In the genomic region with DNA sequence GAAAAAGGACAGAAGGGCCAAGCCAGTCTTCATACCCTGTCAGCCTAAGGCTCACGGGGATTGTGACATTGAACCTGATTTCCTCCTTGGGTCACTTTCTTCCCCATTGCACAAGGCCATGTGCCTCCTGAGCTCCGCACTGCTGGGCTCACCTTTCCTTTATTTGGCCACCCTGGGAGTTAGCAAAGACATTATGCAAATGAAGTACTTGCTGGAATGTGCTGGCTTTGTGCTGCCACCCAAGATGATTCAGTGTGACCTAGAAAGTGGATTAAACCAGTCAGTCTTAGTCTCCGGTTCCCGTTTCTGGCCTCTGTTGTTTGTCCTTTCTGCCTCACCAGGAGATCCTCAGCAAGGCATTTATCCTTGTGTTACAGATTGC, we compare ENCODE assay signal across 9 mouse cellular contexts. TPM values are rescaled to one million over a fixed set of nuclear protein-coding genes. Genes with fewer than 3 reads are reported as not detected.
A peak's percentile ranks its signal among the peaks of the same experiment; 100 is the strongest.
DNase-seq lines count a peak whose midpoint lies in the region; ATAC-seq and TF ChIP-seq lines count a peak whose summit lies in the region.
"Had no signal": no experiment of that assay in that cellular context is flagged by ENCODE, and none has a peak within 500 bp of the region (broad histone marks: within the 10 kb centered on the region; RNA-seq: fewer than 3 reads in every experiment).

No protein-coding gene starts in this region.

- H3K4me1 ChIP-seq in kidney, adult 2 months (ENCODE audit: control insufficient read depth, insufficient read depth, low read length) = peaks cover 8% of the 10 kb centered on the region; the same call in 1 of the 2 replicates
- H3K4me1 ChIP-seq: embryonic facial prominence, embryonic 12.5 days had no signal

- TF ChIP-seq CTCF in layer of hippocampus, adult 2 months (conservative IDR thresholded peaks at IDR 0.05) = no peak
- TF ChIP-seq CTCF in kidney, adult 2 months (conservative IDR thresholded peaks at IDR 0.05; ENCODE audit: insufficient read depth, insufficient read length, low read depth, low read length) = no peak

- 35% methylated on average over 4 of the region's 4 CpGs for WGBS in kidney, adult 2 months

- DNase-seq in layer of hippocampus, adult 2 months (ENCODE audit: low spot score in 2 of 2) = no peak
- DNase-seq in layer of hippocampus, postnatal 36 days = no peak
- DNase-seq in R1 (ENCODE audit: low read depth, low spot score) = peak; percentile 98
- peak; percentile 84 for DNase-seq in kidney, adult 2 months
- DNase-seq in thymus, postnatal 25 days = no peak
- DNase-seq: cerebellum, adult 9-10 months had no signal

- no peak for TF ChIP-seq POLR2A in kidney, adult 2 months (IDR thresholded peaks at IDR 0.05; ENCODE audit: low read depth, low read length)

- H3K4me3 ChIP-seq in layer of hippocampus, adult 2 months = no peak overlapping the region
- no peak overlapping the region for H3K4me3 ChIP-seq in kidney, adult 2 months (ENCODE audit: insufficient read depth, low read depth, low read length)
- H3K4me3 ChIP-seq: embryonic facial prominence, embryonic 12.5 days had no signal

- no peaks in the 10 kb centered on the region for H3K27me3 ChIP-seq in kidney, adult 2 months (replicated peaks; ENCODE audit: control insufficient read depth, insufficient read depth, low read length)
- H3K27me3 ChIP-seq: embryonic facial prominence, embryonic 12.5 days had no signal

- ATAC-seq in megakaryocyte progenitor cell, adult 5-6 weeks (replicated peaks; ENCODE audit: poor library complexity) = peak; percentile 41
- no peak for ATAC-seq in monocyte, adult 5-6 weeks (replicated peaks; ENCODE audit: insufficient number of reproducible peaks, low FRiP score, low TSS enrichment, poor library complexity, severe bottlenecking)

- H3K36me3 ChIP-seq in kidney, adult 2 months (ENCODE audit: control insufficient read depth, insufficient read depth, low read length) = no peaks in the 10 kb centered on the region
- H3K36me3 ChIP-seq: embryonic facial prominence, embryonic 12.5 days had no signal

- H3K27ac ChIP-seq in layer of hippocampus, adult 2 months = 0 out of 2 replicates have a peak overlapping the region, but pooled peaks have one; percentile 10
- peak overlapping the region; percentile 98 for H3K27ac ChIP-seq in kidney, adult 2 months (ENCODE audit: insufficient read depth, low read depth, low read length)
- H3K27ac ChIP-seq: embryonic facial prominence, embryonic 12.5 days had no signal

RNA-seq across cellular contexts. Expression of a gene that starts 20.6 kb away (rescaled TPM):
- total RNA-seq in layer of hippocampus, adult 2 months (2021) = 100 to 1,000 TPM; 227 to 233 TPM
- total RNA-seq in layer of hippocampus, postnatal 36 days (2021) = 100 to 1,000 TPM; 255 to 264 TPM
- polyA plus RNA-seq in kidney, adult 2 months (2012; rRNA removed) = 27.6 and 30.5 TPM in 2 replicates
- not detected in 2 replicates for total RNA-seq in megakaryocyte progenitor cell, adult 5-6 weeks (2015)
- not detected in 2 replicates for total RNA-seq in megakaryocyte progenitor cell, adult 5-6 weeks (2017)
- total RNA-seq in monocyte, adult 5-6 weeks (2017) = 5.1 to 7.5 TPM (median 5.7 TPM) in 3 replicates

RNA-seq across cellular contexts. Expression of a gene that starts 31.9 kb away (rescaled TPM):
- 1,000 to 10,000 TPM in 1 of 2 experiments, 100 to 1,000 TPM in 1; 962 to 1,047 TPM for total RNA-seq in layer of hippocampus, adult 2 months (2021)
- total RNA-seq in layer of hippocampus, postnatal 36 days (2021) = 1,000 to 10,000 TPM; 1,112 to 1,144 TPM
- polyA plus RNA-seq in kidney, adult 2 months (2012; rRNA removed) = 152 and 164 TPM in 2 replicates
- total RNA-seq in megakaryocyte progenitor cell, adult 5-6 weeks (2015) = 2.3 and 2.5 TPM in 2 replicates
- 6.9 and 7.9 TPM in 2 replicates for total RNA-seq in megakaryocyte progenitor cell, adult 5-6 weeks (2017)
- total RNA-seq in monocyte, adult 5-6 weeks (2017) = 29.8 to 47.6 TPM (median 39.0 TPM) in 3 replicates

RNA-seq across cellular contexts. Expression of a gene that starts 53.1 kb away (rescaled TPM):
- 10 to 100 TPM; 23.7 to 23.9 TPM for total RNA-seq in layer of hippocampus, adult 2 months (2021)
- total RNA-seq in layer of hippocampus, postnatal 36 days (2021) = 10 to 100 TPM; 25.1 TPM
- 88.7 and 96.2 TPM in 2 replicates for polyA plus RNA-seq in kidney, adult 2 months (2012; rRNA removed)
- total RNA-seq in megakaryocyte progenitor cell, adult 5-6 weeks (2015) = 73.3 and 75.8 TPM in 2 replicates
- total RNA-seq in megakaryocyte progenitor cell, adult 5-6 weeks (2017) = 200 and 229 TPM in 2 replicates
- total RNA-seq in monocyte, adult 5-6 weeks (2017) = 59.4 to 101 TPM (median 76.2 TPM) in 3 replicates

Comparison
In these comparisons a context has a peak if more than half of its experiments do, and no peak if none do; other contexts are left out.
1. DNase-seq: peak in R1 (single experiment) and kidney, adult 2 months (single experiment); none in layer of hippocampus, adult 2 months (0 of 2), layer of hippocampus, postnatal 36 days (0 of 2) and thymus, postnatal 25 days (single experiment).
2. RNA of a gene that starts 20.6 kb away (total RNA-seq): 255 to 264 TPM in layer of hippocampus, postnatal 36 days and 227 to 233 TPM in layer of hippocampus, adult 2 months; 5.1 to 7.5 TPM in monocyte, adult 5-6 weeks and not detected in megakaryocyte progenitor cell, adult 5-6 weeks; every median in the first group is over 10 times any median in the second.
3. RNA of a gene that starts 31.9 kb away (total RNA-seq): 1,112 to 1,144 TPM in layer of hippocampus, postnatal 36 days and 962 to 1,047 TPM in layer of hippocampus, adult 2 months; 29.8 to 47.6 TPM in monocyte, adult 5-6 weeks and 2.3 to 7.9 TPM in megakaryocyte progenitor cell, adult 5-6 weeks; every median in the first group is over 10 times any median in the second.